Mouse (Mus musculus): ENCODE results near the gene Sphk1. TPM values are rescaled to one million over a fixed set of nuclear protein-coding genes. Genes with fewer than 3 reads are reported as not detected.

Gene Sphk1
- polyA plus RNA-seq, 1 experiment from 2014 or later: 8.1 TPM

GRCm38 (mm10) chr11:116554171-116554878 lies 23.6 kb downstream of the Sphk1 start:
- 50% methylated on average over 12 of the region's 12 CpGs for WGBS
- Histone ChIP-seq H3K36me3 (ENCODE audit: control insufficient read depth, insufficient read depth, low read length) (no peaks in the 10 kb centered on the region), H3K9ac (ENCODE audit: low read depth, low read length) (no peak overlapping the region), H3K4me1 (replicated peaks; ENCODE audit: control insufficient read depth, insufficient read depth, low read length) (peaks cover 4% of the 10 kb centered on the region; the same call in 1 of the 2 replicates), H3K4me3 (ENCODE audit: low read depth, low read length) (no peak overlapping the region), H3K9me3 (ENCODE audit: control insufficient read depth, low read length) (no peaks in the 10 kb centered on the region), H3K27me3 (ENCODE audit: control insufficient read depth, insufficient read depth, low read length) (no peaks in the 10 kb centered on the region), H3K4me2 (replicated peaks; ENCODE audit: low read depth, low read length) (no peak overlapping the region), H3K27ac (ENCODE audit: low read depth, low read length) (no peak overlapping the region)
- ATAC-seq (ENCODE audit: low FRiP score) (no peak), DNase-seq (ENCODE audit: low spot score) (peak; percentile 72)

DNA sequence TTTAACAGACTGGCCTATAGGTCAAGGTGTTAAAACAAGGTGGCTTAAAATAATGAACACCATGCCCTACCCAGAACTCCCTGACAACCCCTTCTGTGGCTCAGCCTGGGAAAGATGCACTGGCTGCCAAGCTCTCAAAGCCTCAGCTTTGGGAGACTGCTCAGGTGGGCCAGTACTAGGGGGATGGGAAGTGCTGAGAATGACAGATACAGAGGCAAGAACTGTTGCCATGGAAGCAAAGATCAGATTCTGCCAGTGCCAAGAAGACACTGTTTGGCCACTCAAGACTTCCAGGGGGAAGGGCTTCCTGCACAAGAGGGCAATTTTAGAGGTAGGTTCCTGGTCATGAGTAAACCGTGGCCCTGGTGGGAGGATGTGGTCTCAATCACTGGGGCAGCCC lies 24.8 kb downstream of the Sphk1 start:
- WGBS: 61% methylated on average over 1 of the region's 1 CpGs
- H3K36me3 ChIP-seq (ENCODE audit: control insufficient read depth, insufficient read depth, low read length): no peaks in the 10 kb centered on the region
- H3K4me2 ChIP-seq (replicated peaks; ENCODE audit: low read depth, low read length): no peak overlapping the region
- H3K9me3 ChIP-seq (ENCODE audit: control insufficient read depth, low read length): no peaks in the 10 kb centered on the region
- no peak overlapping the region for H3K27ac ChIP-seq (ENCODE audit: low read depth, low read length)
- peaks cover 4% of the 10 kb centered on the region; the same call in 1 of the 2 replicates for H3K4me1 ChIP-seq (replicated peaks; ENCODE audit: control insufficient read depth, insufficient read depth, low read length)
- ATAC-seq (ENCODE audit: low FRiP score) (no peak), DNase-seq (ENCODE audit: low spot score) (no peak)
- H3K27me3 ChIP-seq (ENCODE audit: control insufficient read depth, insufficient read depth, low read length): no peaks in the 10 kb centered on the region
- no peak overlapping the region for H3K4me3 ChIP-seq (ENCODE audit: low read depth, low read length)
- H3K9ac ChIP-seq (ENCODE audit: low read depth, low read length): no peak overlapping the region

- peaks cover 4% of the 10 kb centered on the region; the same call in 1 of the 2 replicates for H3K4me1 ChIP-seq (replicated peaks; ENCODE audit: control insufficient read depth, insufficient read depth, low read length)
Measured at GRCm38 (mm10) chr11:116556308-116556707, 25.6 kb downstream of the Sphk1 start.

GRCm38 (mm10) chr11:116565283-116566041 lies 34.7 kb downstream of the Sphk1 start:
- Histone ChIP-seq H3K4me3 (ENCODE audit: low read depth, low read length) (no peak overlapping the region), H3K36me3 (ENCODE audit: control insufficient read depth, insufficient read depth, low read length) (0 out of 2 replicates have a peak, but pooled peaks cover 3% of the 10 kb centered on the region), H3K9me3 (ENCODE audit: control insufficient read depth, low read length) (no peaks in the 10 kb centered on the region), H3K9ac (ENCODE audit: low read depth, low read length) (no peak overlapping the region), H3K4me2 (replicated peaks; ENCODE audit: low read depth, low read length) (no peak overlapping the region), H3K27me3 (ENCODE audit: control insufficient read depth, insufficient read depth, low read length) (no peaks in the 10 kb centered on the region), H3K27ac (ENCODE audit: low read depth, low read length) (no peak overlapping the region), H3K4me1 (replicated peaks; ENCODE audit: control insufficient read depth, insufficient read depth, low read length) (no peaks in the 10 kb centered on the region)
- DNase-seq (ENCODE audit: low spot score) (no peak), ATAC-seq (ENCODE audit: low FRiP score) (no peak)
- WGBS: 77% methylated on average over 7 of the region's 7 CpGs

More at GRCm38 (mm10) chr11:116556308-116556707, 25.6 kb downstream of the Sphk1 start:
- Histone ChIP-seq H3K36me3 (ENCODE audit: control insufficient read depth, insufficient read depth, low read length) (no peaks in the 10 kb centered on the region), H3K27ac (ENCODE audit: low read depth, low read length) (no peak overlapping the region), H3K9ac (ENCODE audit: low read depth, low read length) (no peak overlapping the region), H3K27me3 (ENCODE audit: control insufficient read depth, insufficient read depth, low read length) (no peaks in the 10 kb centered on the region), H3K4me2 (replicated peaks; ENCODE audit: low read depth, low read length) (no peak overlapping the region), H3K9me3 (ENCODE audit: control insufficient read depth, low read length) (no peaks in the 10 kb centered on the region), H3K4me3 (ENCODE audit: low read depth, low read length) (no peak overlapping the region)
- 72% methylated on average over 6 of the region's 6 CpGs for WGBS
- no peak for DNase-seq (ENCODE audit: low spot score)
- ATAC-seq (ENCODE audit: low FRiP score): no peak

- Histone ChIP-seq H3K4me2 (replicated peaks; ENCODE audit: low read depth, low read length) (no peak overlapping the region), H3K27me3 (ENCODE audit: control insufficient read depth, insufficient read depth, low read length) (no peaks in the 10 kb centered on the region), H3K9me3 (ENCODE audit: control insufficient read depth, low read length) (no peaks in the 10 kb centered on the region), H3K9ac (ENCODE audit: low read depth, low read length) (no peak overlapping the region), H3K4me1 (replicated peaks; ENCODE audit: control insufficient read depth, insufficient read depth, low read length) (no peaks in the 10 kb centered on the region), H3K27ac (ENCODE audit: low read depth, low read length) (no peak overlapping the region), H3K36me3 (ENCODE audit: control insufficient read depth, insufficient read depth, low read length) (0 out of 2 replicates have a peak, but pooled peaks cover 3% of the 10 kb centered on the region), H3K4me3 (ENCODE audit: low read depth, low read length) (no peak overlapping the region)
- DNase-seq (ENCODE audit: low spot score): no peak
- 85% methylated on average over 8 of the region's 8 CpGs for WGBS
- ATAC-seq (ENCODE audit: low FRiP score): no peak
Measured at GRCm38 (mm10) chr11:116567531-116567930, 36.8 kb downstream of the Sphk1 start.

DNA sequence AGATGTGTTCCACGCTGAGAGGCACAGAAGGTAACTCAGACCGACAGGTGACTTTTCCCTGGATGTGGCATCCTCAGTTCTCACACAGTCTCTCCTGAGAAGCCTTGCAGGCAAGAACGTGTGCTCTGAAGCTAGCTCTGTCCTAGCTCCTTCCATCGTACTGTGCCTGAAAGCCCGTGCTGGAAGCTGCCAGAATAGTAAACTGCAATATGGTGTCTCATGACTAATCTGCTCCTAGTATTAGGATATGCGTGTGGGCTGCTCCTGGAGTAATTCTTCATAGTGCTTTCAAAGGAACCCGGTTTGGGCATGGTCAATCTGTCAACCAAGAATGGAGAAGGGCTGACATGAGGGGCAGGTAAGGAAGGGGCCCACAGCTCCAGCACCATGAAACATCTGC lies 40.1 kb downstream of the Sphk1 start:
- Histone ChIP-seq H3K27me3 (ENCODE audit: control insufficient read depth, insufficient read depth, low read length) (no peaks in the 10 kb centered on the region), H3K27ac (ENCODE audit: low read depth, low read length) (no peak overlapping the region), H3K4me1 (replicated peaks; ENCODE audit: control insufficient read depth, insufficient read depth, low read length) (peaks cover 8% of the 10 kb centered on the region), H3K4me3 (ENCODE audit: low read depth, low read length) (no peak overlapping the region), H3K4me2 (replicated peaks; ENCODE audit: low read depth, low read length) (no peak overlapping the region), H3K9ac (ENCODE audit: low read depth, low read length) (no peak overlapping the region), H3K9me3 (ENCODE audit: control insufficient read depth, low read length) (no peaks in the 10 kb centered on the region), H3K36me3 (ENCODE audit: control insufficient read depth, insufficient read depth, low read length) (no peaks in the 10 kb centered on the region)
- 86% methylated on average over 7 of the region's 7 CpGs for WGBS
- DNase-seq (ENCODE audit: low spot score) (no peak), ATAC-seq (ENCODE audit: low FRiP score) (no peak)

GRCm38 (mm10) chr11:116571767-116572679 lies 41.3 kb downstream of the Sphk1 start:
- H3K36me3 ChIP-seq (ENCODE audit: control insufficient read depth, insufficient read depth, low read length): no peaks in the 10 kb centered on the region
- H3K4me1 ChIP-seq (replicated peaks; ENCODE audit: control insufficient read depth, insufficient read depth, low read length): peaks cover 8% of the 10 kb centered on the region
- H3K4me3 ChIP-seq (ENCODE audit: low read depth, low read length): no peak overlapping the region
- DNase-seq (ENCODE audit: low spot score) (no peak), ATAC-seq (ENCODE audit: low FRiP score) (no peak)
- H3K27me3 ChIP-seq (ENCODE audit: control insufficient read depth, insufficient read depth, low read length): no peaks in the 10 kb centered on the region
- H3K9me3 ChIP-seq (ENCODE audit: control insufficient read depth, low read length): no peaks in the 10 kb centered on the region
- WGBS: 85% methylated on average over 19 of the region's 19 CpGs
- H3K4me2 ChIP-seq (replicated peaks; ENCODE audit: low read depth, low read length): no peak overlapping the region
- H3K9ac ChIP-seq (ENCODE audit: low read depth, low read length): no peak overlapping the region
- H3K27ac ChIP-seq (ENCODE audit: low read depth, low read length): no peak overlapping the region

DNA sequence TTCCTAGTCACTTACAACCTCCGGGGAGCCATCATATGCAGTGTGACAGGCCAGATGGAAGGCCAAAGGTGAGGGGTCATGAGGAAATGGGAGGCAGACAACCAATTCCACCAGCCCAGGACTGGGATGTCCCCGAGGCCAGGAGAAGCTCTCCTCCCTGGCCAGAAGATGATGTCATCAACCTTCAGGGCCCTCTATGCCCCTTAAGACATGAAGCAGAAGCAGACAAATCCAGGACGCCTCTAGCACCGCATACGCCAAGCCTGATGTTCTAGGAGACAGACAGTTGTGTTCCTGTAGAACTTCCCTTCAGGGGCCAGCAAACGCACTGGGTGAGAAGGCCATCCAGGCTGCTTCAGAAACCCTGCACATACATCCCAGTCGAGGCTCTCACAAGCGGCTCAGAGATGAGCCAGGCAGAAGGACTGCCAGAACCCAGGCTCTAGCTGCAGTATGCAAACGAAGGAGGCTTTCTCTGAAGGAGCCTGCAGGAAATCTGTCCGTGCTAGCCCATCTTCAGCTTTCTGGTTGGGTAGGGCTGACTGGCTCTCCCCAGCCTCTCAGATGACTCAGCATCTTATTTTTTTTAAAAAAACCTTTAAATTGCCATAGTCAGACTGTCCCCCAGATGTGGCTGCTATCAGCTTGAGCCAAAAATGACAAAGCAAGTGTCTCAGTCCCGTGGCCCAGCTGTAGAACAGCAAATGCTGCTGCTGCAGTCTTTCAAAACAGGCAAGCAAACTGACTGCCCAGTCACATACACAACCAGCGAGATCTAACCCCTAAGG lies 42.2 kb downstream of the Sphk1 start:
- Histone ChIP-seq H3K27ac (ENCODE audit: low read depth, low read length) (peak overlapping the region; percentile 27; the same call in 1 of the 2 replicates), H3K4me3 (ENCODE audit: low read depth, low read length) (no peak overlapping the region), H3K9me3 (ENCODE audit: control insufficient read depth, low read length) (no peaks in the 10 kb centered on the region), H3K4me1 (replicated peaks; ENCODE audit: control insufficient read depth, insufficient read depth, low read length) (peaks cover 8% of the 10 kb centered on the region), H3K27me3 (ENCODE audit: control insufficient read depth, insufficient read depth, low read length) (no peaks in the 10 kb centered on the region), H3K4me2 (replicated peaks; ENCODE audit: low read depth, low read length) (no peak overlapping the region), H3K9ac (ENCODE audit: low read depth, low read length) (0 out of 2 replicates have a peak overlapping the region, but pooled peaks have one; percentile 19), H3K36me3 (ENCODE audit: control insufficient read depth, insufficient read depth, low read length) (no peaks in the 10 kb centered on the region)
- ATAC-seq (ENCODE audit: low FRiP score) (no peak), DNase-seq (ENCODE audit: low spot score) (no peak)
- whole genome bisulfite sequencing: 60% methylated on average over 12 of the region's 12 CpGs
